Mouse (Mus musculus) adrenal gland (tissue): ENCODE measurements around the gene Mapk9.

Source experiments
- intact Hi-C: fragments of 180-260 bp; cut with DNase I; formaldehyde crosslinking; loops from one replicate; pipeline ENCODE4 v1.15.1; 2025

The Mapk9 gene

GRCm38 (mm10) chr11:49837717-49838407 is 8.7 kb upstream of the Mapk9 start:
- intact Hi-C loops: no loop called here

GRCm38 (mm10) chr11:49840666-49841065 is 5.9 kb upstream of the Mapk9 start:
- intact Hi-C loops: no loop called here

- intact Hi-C loops: no loop called here
Observed at GRCm38 (mm10) chr11:49841886-49842285, 4.7 kb upstream of the Mapk9 start.

GRCm38 (mm10) chr11:49842718-49843117 is 3.8 kb upstream of the Mapk9 start:
- intact Hi-C loops: no loop called here

GRCm38 (mm10) chr11:49844311-49844710 is 2.2 kb upstream of the Mapk9 start:
- intact Hi-C loops: no loop called here

GRCm38 (mm10) chr11:49844969-49845368 is 1.6 kb upstream of the Mapk9 start:
- intact Hi-C loops: loop anchor here (5.0 kb wide), 2 partner anchors 118 to 133 kb away; partner anchors contain the start of gene Cnot6

GRCm38 (mm10) chr11:49845958-49846357 is 593 bp upstream of the Mapk9 start:
- intact Hi-C loops: loop anchor here (5.0 kb wide), 2 partner anchors 119 to 134 kb away; partner anchors contain the start of gene Cnot6

GRCm38 (mm10) chr11:49847071-49847810 is 690 bp downstream of the Mapk9 start:
- intact Hi-C loops: loop anchor here (5.0 kb wide), 2 partner anchors 120 to 135 kb away; partner anchors contain the start of gene Cnot6

- intact Hi-C loops: loop anchor here (5.0 kb wide), 2 partner anchors 120 to 135 kb away; partner anchors contain the start of gene Cnot6
Observed at GRCm38 (mm10) chr11:49847811-49848078, 1.2 kb downstream of the Mapk9 start.

GRCm38 (mm10) chr11:49848080-49848815 is 1.7 kb downstream of the Mapk9 start:
- intact Hi-C loops: loop anchor here (5.0 kb wide), 2 partner anchors 121 to 136 kb away; partner anchors contain the start of gene Cnot6

- intact Hi-C loops: no loop called here
Observed at GRCm38 (mm10) chr11:49850331-49850730, 3.8 kb downstream of the Mapk9 start.

- intact Hi-C loops: no loop called here
Observed at GRCm38 (mm10) chr11:49855144-49855543, 8.6 kb downstream of the Mapk9 start.

GRCm38 (mm10) chr11:49861139-49861538 is 14.6 kb downstream of the Mapk9 start:
- intact Hi-C loops: no loop called here

GRCm38 (mm10) chr11:49863926-49864325 is 17.4 kb downstream of the Mapk9 start:
- intact Hi-C loops: no loop called here

GRCm38 (mm10) chr11:49867320-49867719 is 20.8 kb downstream of the Mapk9 start:
- intact Hi-C loops: loop anchor here (5.0 kb wide), 1 partner anchor 140 kb away; no protein-coding TSS in a partner anchor

- intact Hi-C loops: loop anchor here (2.0 to 5.0 kb wide), 2 partner anchors 142 to 217 kb away; no protein-coding TSS in a partner anchor
Observed at GRCm38 (mm10) chr11:49869762-49870161, 23.2 kb downstream of the Mapk9 start.

- intact Hi-C loops: loop anchor here (2.0 kb wide), 1 partner anchor 219 kb away; no protein-coding TSS in a partner anchor
Observed at GRCm38 (mm10) chr11:49871914-49872313, 25.4 kb downstream of the Mapk9 start.

GRCm38 (mm10) chr11:49872779-49873178 is 26.2 kb downstream of the Mapk9 start:
- intact Hi-C loops: no loop called here

GRCm38 (mm10) chr11:49876948-49877817 is 30.6 kb downstream of the Mapk9 start:
- intact Hi-C loops: no loop called here

GRCm38 (mm10) chr11:49879950-49880642 is 33.5 kb downstream of the Mapk9 start:
- intact Hi-C loops: no loop called here
